ENCODE assay signal across 10 mouse cellular contexts in the genomic region with DNA sequence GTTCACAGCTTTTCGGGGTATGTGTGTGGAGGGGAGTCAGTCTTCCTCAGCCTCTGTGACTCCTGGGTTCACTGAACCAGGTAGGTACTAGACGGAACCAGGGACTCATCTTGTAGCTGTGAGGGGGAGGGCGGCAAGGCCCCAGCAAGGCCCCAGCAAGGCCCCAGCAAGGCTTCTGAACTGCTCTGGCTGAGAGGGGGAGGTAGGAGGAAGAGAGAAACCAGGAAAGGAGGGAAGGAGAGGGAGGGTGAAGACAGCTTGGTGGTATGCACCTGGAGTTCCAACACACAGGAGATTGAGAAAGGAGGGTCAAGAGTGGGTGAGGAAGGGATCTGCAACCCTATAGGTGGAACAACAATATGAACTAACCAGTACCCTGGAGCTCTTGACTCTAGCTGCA. TPM values are rescaled to one million over a fixed set of nuclear protein-coding genes. Genes with fewer than 3 reads are reported as not detected.
DNase-seq lines count a peak whose midpoint lies in the region; TF ChIP-seq lines count a peak whose summit lies in the region.
"Had no signal": no experiment of that assay in that cellular context is flagged by ENCODE, and none has a peak within 500 bp of the region (broad histone marks: within the 10 kb centered on the region; RNA-seq: fewer than 3 reads in every experiment).

No protein-coding gene starts in this region.

- H3K36me3 ChIP-seq in kidney, adult 2 months (ENCODE audit: control insufficient read depth, insufficient read depth, low read length): no peaks in the 10 kb centered on the region
- peaks cover 61% of the 10 kb centered on the region for H3K36me3 ChIP-seq in limb, embryonic 10.5 days

- no peak for DNase-seq in kidney, adult 2 months
- DNase-seq in kidney, postnatal 36 days: no peak
- peak; percentile 21 for DNase-seq in urinary bladder, adult 2 months (ENCODE audit: low spot score)
- no peak for DNase-seq in urinary bladder, postnatal 10 days (ENCODE audit: low spot score)
- DNase-seq in limb, embryonic 10.5 days (ENCODE audit: low spot score): no peak
- no peak for DNase-seq in cerebellum, adult 9-10 months
- DNase-seq in B cell, adult 2 months: no peak
- DNase-seq in cerebellum, adult 8-10 months: no peak

- peaks cover 35% of the 10 kb centered on the region for H3K4me1 ChIP-seq in kidney, adult 2 months (ENCODE audit: control insufficient read depth, insufficient read depth, low read length)
- H3K4me1 ChIP-seq in limb, embryonic 10.5 days: peaks cover 11% of the 10 kb centered on the region

- no peaks in the 10 kb centered on the region for H3K9me3 ChIP-seq in limb, embryonic 10.5 days (replicated peaks)
- H3K9me3 ChIP-seq: forebrain, embryonic 13.5 days; G1E had no signal

- WGBS in kidney, adult 2 months: 44% methylated on average over 3 of the region's 3 CpGs
- WGBS in limb, embryonic 10.5 days: 81% methylated on average over 3 of the region's 3 CpGs

- no peak for TF ChIP-seq POLR2A in kidney, adult 2 months (IDR thresholded peaks at IDR 0.05; ENCODE audit: low read depth, low read length)

- peak overlapping the region; percentile 84 for H3K27ac ChIP-seq in kidney, adult 2 months (ENCODE audit: insufficient read depth, low read depth, low read length)
- peak overlapping the region; percentile 64 for H3K27ac ChIP-seq in limb, embryonic 10.5 days
- H3K27ac ChIP-seq: forebrain, embryonic 13.5 days had no signal

- no peaks in the 10 kb centered on the region for H3K27me3 ChIP-seq in kidney, adult 2 months (replicated peaks; ENCODE audit: control insufficient read depth, insufficient read depth, low read length)
- H3K27me3 ChIP-seq in limb, embryonic 10.5 days (ENCODE audit: low read depth, poor library complexity, severe bottlenecking): no peaks in the 10 kb centered on the region
- H3K27me3 ChIP-seq: forebrain, embryonic 13.5 days had no signal

- no peak overlapping the region for H3K4me3 ChIP-seq in kidney, adult 2 months (ENCODE audit: insufficient read depth, low read depth, low read length)
- H3K4me3 ChIP-seq in limb, embryonic 10.5 days: no peak overlapping the region
- H3K4me3 ChIP-seq: forebrain, embryonic 13.5 days had no signal

- no peak for TF ChIP-seq CTCF in kidney, adult 2 months (conservative IDR thresholded peaks at IDR 0.05; ENCODE audit: insufficient read depth, insufficient read length, low read depth, low read length)

RNA-seq across cellular contexts. Expression of gene Txnrd2, which starts 9.3 kb away (rescaled TPM):
- polyA plus RNA-seq in kidney, adult 2 months (2012; rRNA removed): 35.2 and 39.1 TPM in 2 replicates
- 16.5 and 21.5 TPM in 2 replicates for polyA plus RNA-seq in urinary bladder, adult 2 months (2012; rRNA removed)
- 29.6 and 32.2 TPM in 2 replicates for polyA plus RNA-seq in limb, embryonic 10.5 days (2016; fragmentation: Nextera tagmentation; extraction: Ambion mirVana)

RNA-seq across cellular contexts. Expression of gene Comt, which starts 9.8 kb away (rescaled TPM):
- polyA plus RNA-seq in kidney, adult 2 months (2012; rRNA removed): 519 and 582 TPM in 2 replicates
- 169 and 205 TPM in 2 replicates for polyA plus RNA-seq in urinary bladder, adult 2 months (2012; rRNA removed)
- polyA plus RNA-seq in limb, embryonic 10.5 days (2016; fragmentation: Nextera tagmentation; extraction: Ambion mirVana): 54.7 and 61.1 TPM in 2 replicates
